Mouse (Mus musculus): ENCODE results near the gene Olfr1420. TPM values are rescaled to one million over a fixed set of nuclear protein-coding genes. Genes with fewer than 3 reads are reported as not detected.

The Olfr1420 gene
- total and polyA plus RNA-seq, 3 experiments = 0.03 TPM; not detected in 2

DNA sequence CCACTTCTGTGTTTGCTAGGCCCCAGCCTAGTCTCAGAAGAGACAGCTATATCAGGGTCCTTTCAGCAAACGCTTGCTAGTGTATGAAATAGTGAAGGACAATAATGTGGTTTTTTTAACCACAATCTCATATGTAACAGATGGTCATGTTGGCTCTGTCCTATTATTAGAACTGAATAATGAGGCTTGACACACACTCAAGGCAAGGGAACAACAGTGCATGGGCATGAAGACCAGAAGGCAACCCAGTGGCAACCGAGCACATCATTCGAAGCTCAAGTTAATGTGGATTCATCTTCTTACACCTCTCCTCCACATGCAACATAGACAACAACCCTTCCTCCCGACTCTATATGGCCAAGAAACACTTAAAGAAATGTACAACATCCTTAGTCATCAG, 40.0 kb upstream of the Olfr1420 start:
- TF ChIP-seq POLR2AphosphoS5 (IDR thresholded peaks at IDR 0.05; ENCODE audit: borderline replicate concordance, low read depth, low read length) (no peak), CHD1 (IDR thresholded peaks at IDR 0.05; ENCODE audit: low read depth, low read length) (no peak), EP300 (IDR thresholded peaks at IDR 0.05; ENCODE audit: low read depth in 1 of 2, low read length in 2 of 2) (no peak), RCOR1 (IDR thresholded peaks at IDR 0.05; ENCODE audit: low read depth, low read length) (no peak), BHLHE40 (IDR thresholded peaks at IDR 0.05; ENCODE audit: borderline replicate concordance, low read depth, low read length) (no peak), JUND (IDR thresholded peaks at IDR 0.05; ENCODE audit: low read depth, low read length) (no peak), TBP (IDR thresholded peaks at IDR 0.05; ENCODE audit: low read depth, low read length) (no peak), ZMIZ1 (IDR thresholded peaks at IDR 0.05; ENCODE audit: low read depth, low read length) (no peak), UBTF (IDR thresholded peaks at IDR 0.05; ENCODE audit: borderline replicate concordance, insufficient read depth, low read depth, low read length) (no peak), MYB (IDR thresholded peaks at IDR 0.05; ENCODE audit: low read depth, low read length) (no peak), NRF1 (IDR thresholded peaks at IDR 0.05; ENCODE audit: insufficient read depth, low read depth, low read length, poor library complexity, severe bottlenecking) (no peak), CTCF (IDR thresholded peaks at IDR 0.05 in 2 of 3, conservative IDR thresholded peaks at IDR 0.05 in 1 of 3; ENCODE audit: control insufficient read depth in 1 of 3, insufficient read depth in 1 of 3, low read depth in 2 of 3, low read length in 3 of 3, poor library complexity in 1 of 3, severe bottlenecking in 1 of 3) (no peak), POLR2AphosphoS2 (IDR thresholded peaks at IDR 0.05; ENCODE audit: low read length) (no peak), USF1 (IDR thresholded peaks at IDR 0.05; ENCODE audit: low read depth, low read length) (no peak)
- no peaks in the 10 kb centered on the region for H3K79me2 ChIP-seq (ENCODE audit: control insufficient read depth, insufficient read depth, low read length, poor library complexity)
- H3K9me3 ChIP-seq (replicated peaks; ENCODE audit: insufficient read depth, low read length) = no peaks in the 10 kb centered on the region
- no peak for DNase-seq (ENCODE audit: low read depth, low spot score)
- H3K27me3 ChIP-seq (ENCODE audit: control insufficient read depth in 1 of 2, insufficient read depth in 2 of 2, low read length in 2 of 2) = no peaks in the 10 kb centered on the region
- no peak overlapping the region for H3K9ac ChIP-seq (ENCODE audit: control insufficient read depth, low read depth, low read length, poor library complexity, severe bottlenecking)
- no peak overlapping the region for H3K27ac ChIP-seq (ENCODE audit: control insufficient read depth, low read depth, low read length)
- H3K4me3 ChIP-seq (ENCODE audit: control insufficient read depth in 1 of 2, insufficient read depth in 1 of 2, low read depth in 2 of 2, low read length in 2 of 2) = no peak overlapping the region
- H3K4me1 ChIP-seq (ENCODE audit: control insufficient read depth in 1 of 2, insufficient read depth in 2 of 2, low read length in 2 of 2) = no peaks in the 10 kb centered on the region
- no peaks in the 10 kb centered on the region for H3K36me3 ChIP-seq (ENCODE audit: control insufficient read depth in 1 of 2, insufficient read depth in 2 of 2, low read length in 2 of 2)

DNA sequence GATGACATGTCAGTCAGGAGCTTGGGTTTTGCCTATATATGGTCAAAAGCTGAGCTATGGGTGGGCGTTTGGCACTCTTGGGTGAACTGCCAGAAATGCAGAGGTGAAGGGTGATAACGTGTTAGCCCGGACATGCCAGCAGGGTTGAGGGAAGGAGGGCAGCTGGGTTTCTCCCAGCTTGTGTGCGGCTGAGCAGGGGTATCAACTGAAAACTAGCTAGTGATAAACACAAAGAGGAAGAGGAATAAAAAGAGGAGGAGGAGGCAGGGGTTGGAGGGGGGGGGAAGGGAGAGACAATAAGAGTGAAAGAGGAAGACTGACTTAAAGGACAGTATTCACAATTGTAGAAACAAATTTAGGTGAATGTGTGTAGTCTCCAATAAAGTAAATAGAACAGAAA, 33.7 kb upstream of the Olfr1420 start:
- Histone ChIP-seq H3K27ac (ENCODE audit: control insufficient read depth, low read depth, low read length) (no peak overlapping the region), H3K4me3 (ENCODE audit: control insufficient read depth in 1 of 2, insufficient read depth in 1 of 2, low read depth in 2 of 2, low read length in 2 of 2) (no peak overlapping the region), H3K36me3 (ENCODE audit: control insufficient read depth in 1 of 2, insufficient read depth in 2 of 2, low read length in 2 of 2) (peaks cover 0 to 14% of the 10 kb centered on the region in 2 experiments; a peak in 2 of 4 replicates), H3K4me1 (ENCODE audit: control insufficient read depth in 1 of 2, insufficient read depth in 2 of 2, low read length in 2 of 2) (peaks cover 2 to 6% of the 10 kb centered on the region in 2 experiments; a peak in 1 of 4 replicates), H3K27me3 (ENCODE audit: control insufficient read depth in 1 of 2, insufficient read depth in 2 of 2, low read length in 2 of 2) (no peaks in the 10 kb centered on the region), H3K79me2 (ENCODE audit: control insufficient read depth, insufficient read depth, low read length, poor library complexity) (no peaks in the 10 kb centered on the region), H3K9ac (ENCODE audit: control insufficient read depth, low read depth, low read length, poor library complexity, severe bottlenecking) (no peak overlapping the region), H3K9me3 (replicated peaks; ENCODE audit: insufficient read depth, low read length) (no peaks in the 10 kb centered on the region)
- peak; percentile 78 for DNase-seq (ENCODE audit: low read depth, low spot score)
- TF ChIP-seq TCF12 (IDR thresholded peaks at IDR 0.05; ENCODE audit: low read depth, low read length) (0 out of 2 replicates have a peak, but pooled peaks have one; percentile 7), ETS1 (IDR thresholded peaks at IDR 0.05; ENCODE audit: low read depth, low read length) (peak; percentile 41), MAZ (IDR thresholded peaks at IDR 0.05; ENCODE audit: low read depth, low read length) (no peak), CTCF (IDR thresholded peaks at IDR 0.05 in 2 of 3, conservative IDR thresholded peaks at IDR 0.05 in 1 of 3; ENCODE audit: control insufficient read depth in 1 of 3, insufficient read depth in 1 of 3, low read depth in 2 of 3, low read length in 3 of 3, poor library complexity in 1 of 3, severe bottlenecking in 1 of 3) (no peak), SMC3 (IDR thresholded peaks at IDR 0.05; ENCODE audit: low read depth, low read length) (no peak), GATA1 (IDR thresholded peaks at IDR 0.05; ENCODE audit: low read depth, low read length) (peak; percentile 33; the same call in 1 of the 2 replicates), ELF1 (IDR thresholded peaks at IDR 0.05; ENCODE audit: low read depth, low read length) (no peak), KAT2A (conservative IDR thresholded peaks at IDR 0.05; ENCODE audit: low read depth, low read length) (no peak), TBP (IDR thresholded peaks at IDR 0.05; ENCODE audit: low read depth, low read length) (no peak), SIN3A (IDR thresholded peaks at IDR 0.05; ENCODE audit: low read length) (no peak), POLR2A (IDR thresholded peaks at IDR 0.05; ENCODE audit: control insufficient read depth in 1 of 2, insufficient read depth in 1 of 2, low read depth in 1 of 2, low read length in 2 of 2, poor library complexity in 1 of 2) (no peak), TAL1 (IDR thresholded peaks at IDR 0.05; ENCODE audit: low read length) (no peak), RCOR1 (IDR thresholded peaks at IDR 0.05; ENCODE audit: low read depth, low read length) (peak; percentile 43; the same call in 1 of the 2 replicates), EP300 (IDR thresholded peaks at IDR 0.05; ENCODE audit: low read depth in 1 of 2, low read length in 2 of 2) (peak; percentile 12 to 84; a peak in 3 of 4 replicates), MAFK (IDR thresholded peaks at IDR 0.05; ENCODE audit: borderline replicate concordance, low read depth, low read length) (no peak), MEF2A (IDR thresholded peaks at IDR 0.05; ENCODE audit: extremely low read depth, insufficient replicate concordance, low read depth, low read length, poor library complexity, severe bottlenecking) (no peak), UBTF (IDR thresholded peaks at IDR 0.05; ENCODE audit: borderline replicate concordance, insufficient read depth, low read depth, low read length) (no peak), NRF1 (IDR thresholded peaks at IDR 0.05; ENCODE audit: insufficient read depth, low read depth, low read length, poor library complexity, severe bottlenecking) (no peak), POLR2AphosphoS5 (IDR thresholded peaks at IDR 0.05; ENCODE audit: borderline replicate concordance, low read depth, low read length) (no peak), ZNF384 (IDR thresholded peaks at IDR 0.05; ENCODE audit: low read depth, low read length) (no peak), MYB (IDR thresholded peaks at IDR 0.05; ENCODE audit: low read depth, low read length) (peak; percentile 31; the same call in 1 of the 2 replicates), MXI1 (IDR thresholded peaks at IDR 0.05; ENCODE audit: low read depth, low read length) (no peak), RAD21 (IDR thresholded peaks at IDR 0.05; ENCODE audit: low read depth, low read length) (no peak)

All from MEL (cell line).